Mouse (Mus musculus) heart, embryonic 11.5 days (tissue): ENCODE measurements around the gene Btbd35f14. TPM values are rescaled to one million over a fixed set of nuclear protein-coding genes. Genes with fewer than 3 reads are reported as not detected.
"Not testable (repeated sequence)": the region's sequence is repeated elsewhere in the genome, so short reads cannot be mapped to it uniquely, and the experiment has no call there.

ENCODE experiments used
- ATAC-seq: fragments of 200-750 bp; cut with Nextera tagmentation; replicated peaks from 2 replicates; pipeline ENCODE4 v1.8.0; 2017; ENCODE audit warnings: moderate library complexity; ENCODE audit not compliant: insufficient number of reproducible peaks, low FRiP score, low TSS enrichment
- H3K27ac ChIP-seq: fragments of 300-500 bp; sonication (generic); 2 replicates; pipeline ENCODE4 v1.5.1; 2014; ENCODE audit warnings: mild to moderate bottlenecking, low read depth, low read length
- H3K27me3 ChIP-seq: fragments of 300-500 bp; sonication (generic); 2 replicates; pipeline ENCODE4 v1.6.1; 2014; ENCODE audit warnings: mild to moderate bottlenecking, low read length, mixed read lengths; ENCODE audit not compliant: control insufficient read depth, insufficient read depth
- H3K36me3 ChIP-seq: fragments of 300-500 bp; sonication (generic); 2 replicates; pipeline ENCODE4 v1.6.1; 2014; ENCODE audit warnings: mild to moderate bottlenecking, low read length, moderate library complexity, mixed read lengths; ENCODE audit not compliant: control insufficient read depth, insufficient read depth
- H3K4me1 ChIP-seq: fragments of 300-500 bp; sonication (generic); 2 replicates; pipeline ENCODE4 v1.6.1; 2014; ENCODE audit warnings: low read length; ENCODE audit not compliant: control insufficient read depth, insufficient read depth
- H3K4me2 ChIP-seq: fragments of 300-500 bp; sonication (generic); 2 replicates; pipeline ENCODE4 v1.6.1; 2014; ENCODE audit warnings: mild to moderate bottlenecking, moderate library complexity
- H3K4me3 ChIP-seq: fragments of 300-500 bp; sonication (generic); 2 replicates; pipeline ENCODE4 v1.5.1; 2014; ENCODE audit warnings: low read depth, low read length
- H3K9ac ChIP-seq: fragments of 300-500 bp; sonication (generic); 2 replicates; pipeline ENCODE4 v1.6.1; 2014; ENCODE audit warnings: mild to moderate bottlenecking, low read depth, low read length, moderate library complexity
- H3K9me3 ChIP-seq: fragments of 300-500 bp; sonication (generic); replicated peaks from 2 replicates; pipeline ENCODE4 v1.6.1; 2016; ENCODE audit warnings: low read length; ENCODE audit not compliant: control insufficient read depth
- WGBS: fragments of 180-500 bp; shearing (Covaris S2); extraction: QIAGEN DNeasy Blood & Tissue Kit; methylation state at CpG from one replicate; pipeline ENCODE4 v1.1.7; 2014; ENCODE audit not compliant: insufficient replicate concordance; 5-methylcytosine and 5-hydroxymethylcytosine counted together
- polyA plus RNA-seq: library from polyadenylated mRNA; unstranded; fragments of >200 nt; fragmentation: Nextera tagmentation; extraction: Ambion mirVana; gene quantifications from 2 replicates; pipeline ENCODE4 v1.2.1, GENCODE M21; 2014

Gene Btbd35f14
- not detected in 2 replicates for polyA plus RNA-seq

DNA sequence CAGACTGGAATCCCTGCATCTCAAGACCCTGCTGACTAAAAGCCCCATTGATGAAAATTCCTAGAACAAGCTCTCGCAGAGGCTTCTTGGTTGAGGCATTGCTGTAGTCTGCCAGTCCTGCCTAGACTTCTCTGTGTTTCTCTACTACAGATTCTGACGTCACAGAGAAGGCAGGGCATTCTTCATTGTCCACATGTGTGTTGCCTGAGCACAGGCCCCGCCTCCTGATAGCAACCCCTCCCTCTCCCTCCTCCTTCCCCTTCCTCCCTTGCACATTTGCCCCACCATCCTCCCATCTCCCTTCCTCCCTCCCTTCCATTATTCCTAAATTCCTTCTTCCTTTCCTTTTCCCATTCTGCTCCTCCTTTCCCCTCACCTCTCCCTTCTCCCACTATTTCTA is at the start of gene Btbd35f14:
Gene Btbd35f14, minus strand, starts transcription at position 101 of the 400 bp plus-strand sequence.
- not testable (repeated sequence) for H3K9me3 ChIP-seq

DNA sequence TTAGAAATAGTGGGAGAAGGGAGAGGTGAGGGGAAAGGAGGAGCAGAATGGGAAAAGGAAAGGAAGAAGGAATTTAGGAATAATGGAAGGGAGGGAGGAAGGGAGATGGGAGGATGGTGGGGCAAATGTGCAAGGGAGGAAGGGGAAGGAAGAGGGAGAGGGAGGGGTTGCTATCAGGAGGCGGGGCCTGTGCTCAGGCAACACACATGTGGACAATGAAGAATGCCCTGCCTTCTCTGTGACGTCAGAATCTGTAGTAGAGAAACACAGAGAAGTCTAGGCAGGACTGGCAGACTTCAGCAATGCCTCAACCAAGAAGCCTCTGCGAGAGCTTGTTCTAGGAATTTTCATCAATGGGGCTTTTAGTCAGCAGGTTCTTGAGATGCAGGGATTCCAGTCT is 45.3 kb downstream of the Btbd35f14 start, which contains the start of gene Btbd35f13:
Gene Btbd35f13, plus strand, starts transcription at position 301 of the 400 bp plus-strand sequence.
- H3K36me3 ChIP-seq, H3K4me2 ChIP-seq, H3K9me3 ChIP-seq, H3K27me3 ChIP-seq, H3K4me3 ChIP-seq, ATAC-seq, H3K9ac ChIP-seq, H3K4me1 ChIP-seq, H3K27ac ChIP-seq: not testable (repeated sequence)
- 74% methylated on average over 2 of the region's 3 CpGs for WGBS

More for the DNA sequence above, at the start of gene Btbd35f14:
- H3K4me1 ChIP-seq, H3K27ac ChIP-seq, H3K9ac ChIP-seq, ATAC-seq, H3K4me3 ChIP-seq, H3K27me3 ChIP-seq, H3K36me3 ChIP-seq, H3K4me2 ChIP-seq: not testable (repeated sequence)
- no CpG with 5 or more reads among the region's 3 CpGs for WGBS

Other genes starting within 250 kb of the Btbd35f14 start
- gene Btbd35f15, start 125.0 kb downstream of the Btbd35f14 start, polyA plus RNA-seq = not detected in 2 replicates
- gene Btbd35f13, start 45.2 kb downstream of the Btbd35f14 start, polyA plus RNA-seq = not detected in 2 replicates